Mouse (Mus musculus): ENCODE data around the gene Lig4.

- TF ChIP-seq POLR2A (IDR thresholded peaks at IDR 0.05; ENCODE audit: borderline replicate concordance, control insufficient read depth, low read depth, low read length) (no peak), CTCF (IDR thresholded peaks at IDR 0.05; ENCODE audit: control insufficient read depth, insufficient read depth, low read length) (no peak)
Measured at GRCm38 (mm10) chr8:10017231-10017630, 39.7 kb upstream of the Lig4 start.

Data from bone marrow, adult 2 months (tissue).